Comparison of ENCODE assay signal across 11 mouse cellular contexts in the genomic region with DNA sequence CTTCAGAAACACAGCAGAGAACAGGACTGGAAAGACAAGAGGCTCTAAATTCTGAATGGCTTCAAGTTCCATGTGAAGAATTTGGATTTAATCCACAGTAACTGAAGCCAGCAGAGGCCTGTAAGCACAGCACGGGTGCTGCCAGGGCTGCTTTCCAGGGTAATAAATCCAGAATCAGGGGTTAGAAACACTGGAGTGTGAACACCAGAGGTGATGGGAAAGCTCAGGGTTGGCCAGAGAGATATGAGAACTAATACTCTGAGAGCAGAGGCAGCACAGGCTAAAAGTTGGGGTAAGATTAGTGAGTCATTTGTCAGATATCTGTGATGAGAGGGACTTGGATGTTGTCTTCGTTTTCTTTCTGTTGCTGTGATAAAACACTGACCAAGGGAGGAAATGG.
DNase-seq lines count a peak whose midpoint lies in the region; ATAC-seq and TF ChIP-seq lines count a peak whose summit lies in the region.
"Had no signal": no experiment of that assay in that cellular context is flagged by ENCODE, and none has a peak within 500 bp of the region (broad histone marks: within the 10 kb centered on the region; RNA-seq: fewer than 3 reads in every experiment).

No protein-coding gene starts in this region.

- H3K9ac ChIP-seq in forebrain, embryonic 15.5 days (replicated peaks), result no peak overlapping the region
- H3K9ac ChIP-seq: hindbrain, embryonic 15.5 days; liver, embryonic 14.5 days had no signal

- H3K4me3 ChIP-seq in kidney, adult 2 months (ENCODE audit: insufficient read depth, low read depth, low read length), result no peak overlapping the region
- no peak overlapping the region for H3K4me3 ChIP-seq in forebrain, embryonic 15.5 days
- H3K4me3 ChIP-seq: hindbrain, embryonic 15.5 days had no signal

- no peak overlapping the region for H3K27ac ChIP-seq in kidney, adult 2 months (ENCODE audit: insufficient read depth, low read depth, low read length)
- no peak overlapping the region for H3K27ac ChIP-seq in forebrain, embryonic 15.5 days (replicated peaks)
- H3K27ac ChIP-seq: hindbrain, embryonic 15.5 days; liver, embryonic 14.5 days had no signal

- intact Hi-C loops in heart, postnatal 36 days (cut with DNase I), result no loop called here

- TF ChIP-seq POLR2A in kidney, adult 2 months (IDR thresholded peaks at IDR 0.05; ENCODE audit: low read depth, low read length), result no peak

- 22% methylated on average over 2 of the region's 2 CpGs for WGBS in kidney, adult 2 months
- 67% methylated on average over 2 of the region's 2 CpGs for WGBS in forebrain, embryonic 15.5 days

- no peak overlapping the region for H3K4me2 ChIP-seq in forebrain, embryonic 15.5 days (replicated peaks)
- H3K4me2 ChIP-seq: hindbrain, embryonic 15.5 days had no signal

- ATAC-seq in forebrain, embryonic 15.5 days (replicated peaks), result no peak
- ATAC-seq: CD4-positive, CD25-positive, alpha-beta regulatory T cell, adult 4 months had no signal

- H3K9me3 ChIP-seq in forebrain, embryonic 15.5 days, result no peaks in the 10 kb centered on the region
- H3K9me3 ChIP-seq: hindbrain, embryonic 15.5 days had no signal

- no peaks in the 10 kb centered on the region for H3K27me3 ChIP-seq in kidney, adult 2 months (replicated peaks; ENCODE audit: control insufficient read depth, insufficient read depth, low read length)
- no peaks in the 10 kb centered on the region for H3K27me3 ChIP-seq in forebrain, embryonic 15.5 days
- H3K27me3 ChIP-seq: hindbrain, embryonic 15.5 days had no signal

- no peak for TF ChIP-seq CTCF in kidney, adult 2 months (conservative IDR thresholded peaks at IDR 0.05; ENCODE audit: insufficient read depth, insufficient read length, low read depth, low read length)

- peak; percentile 50 for DNase-seq in heart, adult 8-10 months (ENCODE audit: low spot score)
- DNase-seq in heart, postnatal 36 days, result no peak
- peak; percentile 80 for DNase-seq in fibroblast of lung, adult 2 months (ENCODE audit: low read depth)
- DNase-seq in kidney, adult 2 months, result peak; percentile 64
- peak; percentile 73 for DNase-seq in lung, postnatal 10 days
- no peak for DNase-seq in thymus, postnatal 36 days
- DNase-seq in layer of hippocampus, adult 11-12 months (ENCODE audit: low spot score), result no peak

- H3K36me3 ChIP-seq in kidney, adult 2 months (ENCODE audit: control insufficient read depth, insufficient read depth, low read length), result no peaks in the 10 kb centered on the region
- no peaks in the 10 kb centered on the region for H3K36me3 ChIP-seq in forebrain, embryonic 15.5 days
- H3K36me3 ChIP-seq: hindbrain, embryonic 15.5 days had no signal

- no peaks in the 10 kb centered on the region for H3K4me1 ChIP-seq in kidney, adult 2 months (ENCODE audit: control insufficient read depth, insufficient read depth, low read length)
- peaks cover 4% of the 10 kb centered on the region; the same call in 1 of the 2 replicates for H3K4me1 ChIP-seq in forebrain, embryonic 15.5 days
- H3K4me1 ChIP-seq: hindbrain, embryonic 15.5 days had no signal

Comparison
In these comparisons a context has a peak if more than half of its experiments do, and no peak if none do; other contexts are left out.
1. DNase-seq: peak in heart, adult 8-10 months (single experiment), fibroblast of lung, adult 2 months (single experiment), kidney, adult 2 months (single experiment) and lung, postnatal 10 days (single experiment); none in heart, postnatal 36 days (0 of 2), thymus, postnatal 36 days (0 of 2) and layer of hippocampus, adult 11-12 months (single experiment).